Mouse (Mus musculus) midbrain, embryonic 11.5 days (tissue): ENCODE results near the gene Slc22a7. TPM values are rescaled to one million over a fixed set of nuclear protein-coding genes. Genes with fewer than 3 reads are reported as not detected.

ENCODE experiments used
- ATAC-seq: fragments of 200-750 bp; cut with Nextera tagmentation; 2 replicates; pipeline ENCODE4 v1.8.0; 2017; ENCODE audit warnings: moderate TSS enrichment, moderate library complexity; ENCODE audit not compliant: low FRiP score
- DNase-seq: peaks from one replicate; pipeline ENCODE4 v3.0.0; 2015; ENCODE audit warnings: low spot score; ENCODE audit errors: missing footprints
- H3K27ac ChIP-seq: fragments of 300-500 bp; sonication (generic); 2 replicates; pipeline ENCODE4 v1.5.1; 2014; ENCODE audit warnings: low read depth, low read length
- H3K27me3 ChIP-seq: fragments of 300-500 bp; sonication (generic); 2 replicates; pipeline ENCODE4 v1.6.1; 2014; ENCODE audit warnings: mild to moderate bottlenecking, low read length, moderate library complexity, mixed read lengths; ENCODE audit not compliant: control insufficient read depth, insufficient read depth
- H3K36me3 ChIP-seq: fragments of 300-500 bp; sonication (generic); 2 replicates; pipeline ENCODE4 v1.6.1; 2014; ENCODE audit warnings: mild to moderate bottlenecking, low read length, moderate library complexity, mixed read lengths; ENCODE audit not compliant: control insufficient read depth, insufficient read depth
- H3K4me1 ChIP-seq: fragments of 300-500 bp; sonication (generic); 2 replicates; pipeline ENCODE4 v1.6.1; 2014; ENCODE audit warnings: low read length; ENCODE audit not compliant: control insufficient read depth, insufficient read depth
- H3K4me2 ChIP-seq: fragments of 300-500 bp; sonication (generic); 2 replicates; pipeline ENCODE4 v1.6.1; 2014; ENCODE audit warnings: mild to moderate bottlenecking, moderate library complexity
- H3K4me3 ChIP-seq: fragments of 300-500 bp; sonication (generic); 2 replicates; pipeline ENCODE4 v1.5.1; 2014; ENCODE audit warnings: low read depth, low read length
- H3K9ac ChIP-seq: fragments of 300-500 bp; sonication (generic); 2 replicates; pipeline ENCODE4 v1.6.1; 2014; ENCODE audit warnings: low read length
- H3K9me3 ChIP-seq: fragments of 300-500 bp; sonication (generic); 2 replicates; pipeline ENCODE4 v1.6.1; 2016; ENCODE audit warnings: low read length; ENCODE audit not compliant: control insufficient read depth
- WGBS: fragments of 180-500 bp; shearing (Covaris S2); extraction: QIAGEN DNeasy Blood & Tissue Kit; methylation state at CpG from one replicate; pipeline ENCODE4 v1.1.7; 2014; 5-methylcytosine and 5-hydroxymethylcytosine counted together
- polyA plus RNA-seq: library from polyadenylated mRNA; unstranded; fragments of >200 nt; fragmentation: Nextera tagmentation; extraction: Ambion mirVana; gene quantifications from 2 replicates; pipeline ENCODE4 v1.2.1, GENCODE M21; 2014

Gene Slc22a7
- polyA plus RNA-seq, 1 experiment from 2014 or later, result not detected

DNA sequence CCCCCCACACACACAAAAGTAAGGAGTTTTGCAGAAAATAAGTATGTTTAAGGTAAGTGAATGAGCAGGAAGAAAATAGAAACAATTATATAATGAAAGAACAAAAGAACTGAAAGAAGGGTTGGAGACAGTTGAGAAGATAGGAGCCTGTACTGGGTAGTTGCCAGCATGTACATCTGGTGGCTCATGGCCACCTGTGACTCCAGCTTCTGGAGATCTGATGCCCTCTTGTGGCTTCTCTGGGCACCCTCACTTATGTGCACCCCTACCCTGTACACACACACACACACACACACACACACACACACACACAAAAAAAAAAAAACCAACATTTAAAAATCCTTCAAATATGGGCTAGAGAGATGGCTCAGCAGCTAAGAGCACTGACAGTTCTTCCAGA, 18.5 kb downstream of the Slc22a7 start:
- Histone ChIP-seq H3K27me3 (no peaks in the 10 kb centered on the region), H3K36me3 (no peaks in the 10 kb centered on the region), H3K4me2 (no peak overlapping the region), H3K4me1 (no peaks in the 10 kb centered on the region), H3K4me3 (no peak overlapping the region), H3K27ac (no peak overlapping the region), H3K9me3 (no peaks in the 10 kb centered on the region), H3K9ac (no peak overlapping the region)
- DNase-seq (no peak), ATAC-seq (no peak)

DNA sequence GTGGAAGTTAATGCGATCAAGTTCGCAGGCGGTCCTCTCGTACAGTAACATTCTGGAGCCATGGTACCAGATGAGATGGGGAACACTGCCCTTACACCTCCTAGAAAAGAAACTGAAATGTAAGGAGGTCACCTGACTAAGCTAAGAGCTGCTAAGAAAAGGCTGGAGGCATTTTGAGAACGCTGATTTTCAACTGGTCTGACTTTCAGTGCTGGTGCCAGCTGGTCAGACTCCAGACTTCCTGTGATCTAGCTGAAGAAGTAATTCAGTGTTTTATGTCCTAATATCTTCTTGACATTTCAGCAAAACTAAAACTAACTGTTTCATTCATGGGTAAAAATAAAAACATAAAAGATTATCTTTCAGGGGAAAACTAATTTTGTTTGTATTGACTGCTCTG, 19.6 kb downstream of the Slc22a7 start:
- H3K9ac ChIP-seq, result no peak overlapping the region

DNA sequence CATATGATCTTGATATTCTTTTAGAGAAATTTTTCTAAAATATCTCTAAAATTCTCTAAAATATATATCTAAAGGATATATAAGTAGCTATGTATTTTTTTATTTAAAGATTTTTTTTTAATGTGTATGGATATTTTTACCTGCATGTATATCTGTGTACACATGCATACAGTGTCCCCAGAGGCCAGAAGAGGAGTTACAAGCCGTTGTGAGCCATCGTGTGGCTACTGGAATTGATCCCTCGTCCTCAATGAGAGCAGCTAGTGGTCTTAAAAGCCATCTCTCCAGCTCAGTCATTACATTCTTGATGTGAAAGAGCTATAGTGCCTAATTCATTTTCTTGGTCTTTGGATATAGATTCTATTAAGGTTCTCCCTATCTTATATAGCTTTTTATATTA, 29.8 kb downstream of the Slc22a7 start:
- ATAC-seq (no peak), DNase-seq (peak; percentile 26)
- no peaks in the 10 kb centered on the region for H3K9me3 ChIP-seq
- no peaks in the 10 kb centered on the region for H3K4me1 ChIP-seq
- H3K4me2 ChIP-seq, result no peak overlapping the region
- no peak overlapping the region for H3K27ac ChIP-seq
- WGBS, result 36% methylated on average over 3 of the region's 3 CpGs
- H3K36me3 ChIP-seq, result peaks cover 21% of the 10 kb centered on the region
- H3K9ac ChIP-seq, result no peak overlapping the region
- H3K4me3 ChIP-seq, result no peak overlapping the region
- no peaks in the 10 kb centered on the region for H3K27me3 ChIP-seq

More for the DNA sequence above, 19.6 kb downstream of the Slc22a7 start:
- Histone ChIP-seq H3K4me1 (no peaks in the 10 kb centered on the region), H3K27me3 (no peaks in the 10 kb centered on the region), H3K36me3 (0 out of 2 replicates have a peak, but pooled peaks cover 3% of the 10 kb centered on the region), H3K9me3 (no peaks in the 10 kb centered on the region), H3K27ac (no peak overlapping the region), H3K4me2 (no peak overlapping the region), H3K4me3 (no peak overlapping the region)
- DNase-seq (no peak), ATAC-seq (no peak)
- 87% methylated on average over 5 of the region's 5 CpGs for WGBS

DNA sequence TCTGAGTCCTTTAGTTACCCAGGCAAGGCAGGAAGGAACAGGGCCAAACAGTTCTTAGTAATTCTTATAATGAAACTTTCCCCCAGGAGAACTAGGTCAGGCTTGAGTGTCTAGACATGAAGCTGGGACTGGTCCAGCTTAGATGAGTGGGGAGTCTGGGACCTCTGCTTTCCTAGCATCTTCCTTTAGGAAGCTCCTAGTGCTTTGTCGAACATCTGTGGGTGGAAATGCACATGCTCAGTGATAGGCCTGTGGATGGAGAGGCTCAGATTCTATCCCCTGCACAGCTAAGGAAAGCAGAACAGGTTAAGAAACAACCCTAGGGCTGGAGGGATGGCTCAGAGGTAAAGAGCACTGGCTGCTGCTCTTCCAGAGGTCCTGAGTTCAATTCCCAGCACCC, 43.6 kb downstream of the Slc22a7 start:
- no peak overlapping the region for H3K4me2 ChIP-seq
- 75% methylated on average over 1 of the region's 1 CpGs for WGBS
- H3K4me1 ChIP-seq, result no peaks in the 10 kb centered on the region
- no peak for ATAC-seq
- no peak for DNase-seq
- no peaks in the 10 kb centered on the region for H3K9me3 ChIP-seq
- no peak overlapping the region for H3K4me3 ChIP-seq
- H3K27me3 ChIP-seq, result no peaks in the 10 kb centered on the region
- no peak overlapping the region for H3K27ac ChIP-seq
- peaks cover 7% of the 10 kb centered on the region; the same call in 1 of the 2 replicates for H3K36me3 ChIP-seq
- no peak overlapping the region for H3K9ac ChIP-seq

DNA sequence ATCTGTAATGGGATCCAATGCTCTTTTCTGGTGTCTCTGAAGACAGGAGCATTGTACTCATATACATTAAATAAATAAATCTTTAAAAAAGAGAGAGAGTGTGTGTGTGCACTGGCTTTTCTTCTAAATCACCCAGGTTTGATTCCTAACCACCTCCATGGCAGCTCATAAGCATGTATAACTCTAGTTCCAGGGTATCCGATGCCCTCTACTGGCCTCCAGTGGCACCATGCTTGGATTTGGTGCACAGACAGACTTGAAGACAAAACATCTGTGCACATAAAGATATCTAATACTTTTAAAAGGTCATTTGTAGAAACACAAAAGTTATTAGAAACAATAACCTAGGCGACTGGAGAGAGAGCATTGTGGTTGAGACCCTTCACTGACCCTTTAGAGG, 45.2 kb downstream of the Slc22a7 start:
- no peak overlapping the region for H3K27ac ChIP-seq
- no peak overlapping the region for H3K9ac ChIP-seq
- no peak overlapping the region for H3K4me3 ChIP-seq
- ATAC-seq (no peak), DNase-seq (no peak)
- no peaks in the 10 kb centered on the region for H3K27me3 ChIP-seq
- no peak overlapping the region for H3K4me2 ChIP-seq
- H3K4me1 ChIP-seq, result no peaks in the 10 kb centered on the region
- no peaks in the 10 kb centered on the region for H3K9me3 ChIP-seq
- WGBS, result 51% methylated on average over 2 of the region's 2 CpGs
- peaks cover 8% of the 10 kb centered on the region for H3K36me3 ChIP-seq

DNA sequence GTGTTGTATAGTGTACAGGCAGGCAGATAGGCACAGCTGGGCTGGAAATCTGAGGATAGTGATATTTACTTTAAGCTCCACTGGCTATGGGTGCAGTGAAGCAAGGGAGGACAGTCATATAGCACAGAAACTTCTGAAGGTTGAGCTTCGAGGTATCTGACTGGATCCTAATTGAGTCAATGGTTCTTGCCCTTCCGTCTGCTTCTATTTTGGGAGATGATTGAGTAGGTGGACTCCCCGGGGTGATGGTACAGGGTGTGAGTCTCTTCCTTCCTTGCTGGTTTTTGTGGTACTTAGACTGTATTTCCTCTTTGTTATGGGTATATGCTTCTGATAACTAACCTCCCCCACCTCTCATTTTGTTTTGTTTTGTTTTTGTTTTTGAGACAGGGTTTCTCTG, 50.1 kb downstream of the Slc22a7 start:
- no peak overlapping the region for H3K4me3 ChIP-seq
- ATAC-seq (no peak), DNase-seq (no peak)
- peaks cover 3% of the 10 kb centered on the region for H3K36me3 ChIP-seq
- H3K27me3 ChIP-seq, result no peaks in the 10 kb centered on the region
- H3K4me1 ChIP-seq, result peaks cover 8% of the 10 kb centered on the region; the same call in 1 of the 2 replicates
- H3K9me3 ChIP-seq, result no peaks in the 10 kb centered on the region
- no peak overlapping the region for H3K27ac ChIP-seq
- H3K9ac ChIP-seq, result no peak overlapping the region
- no peak overlapping the region for H3K4me2 ChIP-seq
- 86% methylated on average over 3 of the region's 3 CpGs for WGBS

DNA sequence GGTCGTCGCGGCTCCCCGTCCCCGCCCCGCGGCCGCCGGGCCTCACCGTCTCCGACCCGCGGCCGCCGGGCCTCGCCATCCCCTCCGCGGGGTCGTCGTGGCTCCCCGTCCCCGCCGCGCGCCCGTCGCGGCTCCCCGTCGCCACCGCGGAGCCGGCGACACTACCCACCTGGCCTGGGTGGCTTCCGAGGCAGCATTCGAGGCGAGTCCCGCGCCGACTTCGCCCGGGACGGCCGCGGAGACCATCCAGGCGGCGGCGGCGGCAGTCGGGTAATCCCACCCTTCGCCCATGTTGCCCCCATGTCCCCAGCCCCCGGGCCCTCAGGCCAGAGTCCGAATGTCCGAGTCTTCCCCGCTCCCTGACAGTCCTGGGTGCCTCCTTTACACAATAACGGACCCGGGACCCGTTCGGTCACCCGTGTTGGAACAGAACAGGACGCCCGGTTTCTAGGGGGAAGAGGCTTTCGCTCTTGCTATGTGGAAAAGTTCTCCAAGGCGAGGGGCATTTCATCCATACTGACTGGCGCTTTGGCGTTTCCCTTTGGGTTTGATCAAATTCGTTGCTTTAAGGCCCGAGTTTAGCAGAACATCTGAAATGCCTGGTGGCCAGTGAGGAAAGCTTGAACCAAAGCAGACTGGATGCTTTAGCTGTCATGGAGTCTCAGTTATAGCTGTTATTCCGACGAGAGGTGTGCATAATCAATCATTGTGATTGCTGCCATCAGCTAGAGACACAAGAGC, 54.0 kb downstream of the Slc22a7 start:
- Histone ChIP-seq H3K27me3 (no peaks in the 10 kb centered on the region), H3K36me3 (peaks cover 3% of the 10 kb centered on the region), H3K4me3 (peak overlapping the region; percentile 91), H3K9ac (peak overlapping the region; percentile 85), H3K27ac (peak overlapping the region; percentile 81), H3K4me1 (peaks cover 8% of the 10 kb centered on the region; the same call in 1 of the 2 replicates), H3K9me3 (no peaks in the 10 kb centered on the region), H3K4me2 (peak overlapping the region; percentile 94)
- under 1% methylated on average over 70 of the region's 70 CpGs for WGBS
- no peak; the same call in none of the 2 replicates for ATAC-seq
- DNase-seq, result peak; percentile 95

DNA sequence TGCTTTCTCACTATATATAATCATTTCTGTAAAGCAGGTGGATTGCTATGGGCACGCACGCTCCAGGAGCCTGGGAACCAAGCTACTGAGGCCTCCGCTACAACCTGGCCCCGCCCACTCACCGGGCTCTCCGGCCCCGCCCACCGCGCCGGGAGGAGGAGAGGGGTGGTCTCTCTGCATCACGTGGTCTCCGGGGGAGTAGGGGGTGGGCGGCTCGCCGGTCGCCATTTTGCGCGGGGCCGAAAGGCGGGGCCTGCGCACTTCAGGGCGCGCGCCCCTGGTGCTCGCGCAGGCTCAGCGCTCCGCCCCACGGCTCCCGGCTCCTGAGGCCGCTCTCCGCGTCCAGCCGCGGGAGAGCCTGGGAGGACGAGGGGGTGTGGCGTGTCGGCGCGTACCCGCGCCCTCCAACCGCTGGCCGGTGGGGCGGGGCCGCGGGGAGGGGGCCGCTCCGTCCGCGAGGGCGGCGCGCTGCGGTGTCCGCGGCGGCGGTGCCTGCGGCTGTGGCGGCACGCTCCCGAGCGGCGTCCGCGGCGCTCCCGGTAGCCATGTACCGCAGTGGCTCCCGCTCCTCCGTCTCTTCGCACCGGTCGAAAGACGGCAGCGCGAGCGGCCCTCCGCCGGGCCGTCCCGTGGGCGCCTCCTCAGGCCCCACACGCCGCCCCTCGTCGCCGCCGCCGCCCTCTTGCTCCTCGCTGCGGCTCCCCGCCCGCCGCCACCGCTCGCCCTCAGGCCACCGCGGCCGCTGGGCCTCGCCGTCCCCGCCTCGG, 54.8 kb downstream of the Slc22a7 start, which contains the start of gene Zfp318:
Zfp318 (plus strand) TSS at position 438 of the 767 bp plus-strand sequence.
- WGBS, result under 1% methylated on average over 83 of the region's 105 CpGs
- DNase-seq (peak; percentile 100), ATAC-seq (peak; percentile 98)
- no peaks in the 10 kb centered on the region for H3K27me3 ChIP-seq
- H3K9ac ChIP-seq, result peak within 1 kb of the TSS; percentile 85
- peaks cover 8% of the 10 kb centered on the region; the same call in 1 of the 2 replicates for H3K4me1 ChIP-seq
- H3K27ac ChIP-seq, result peak within 1 kb of the TSS; percentile 81
- no peaks in the 10 kb centered on the region for H3K9me3 ChIP-seq
- peak within 1 kb of the TSS; percentile 94 for H3K4me2 ChIP-seq
- H3K4me3 ChIP-seq, result peak within 1 kb of the TSS; percentile 91
- H3K36me3 ChIP-seq, result no peaks in the 10 kb centered on the region; the same call in 1 of the 2 replicates
